Mouse (Mus musculus): ENCODE data around the gene Fgf2.

Fgf2 gene

DNA sequence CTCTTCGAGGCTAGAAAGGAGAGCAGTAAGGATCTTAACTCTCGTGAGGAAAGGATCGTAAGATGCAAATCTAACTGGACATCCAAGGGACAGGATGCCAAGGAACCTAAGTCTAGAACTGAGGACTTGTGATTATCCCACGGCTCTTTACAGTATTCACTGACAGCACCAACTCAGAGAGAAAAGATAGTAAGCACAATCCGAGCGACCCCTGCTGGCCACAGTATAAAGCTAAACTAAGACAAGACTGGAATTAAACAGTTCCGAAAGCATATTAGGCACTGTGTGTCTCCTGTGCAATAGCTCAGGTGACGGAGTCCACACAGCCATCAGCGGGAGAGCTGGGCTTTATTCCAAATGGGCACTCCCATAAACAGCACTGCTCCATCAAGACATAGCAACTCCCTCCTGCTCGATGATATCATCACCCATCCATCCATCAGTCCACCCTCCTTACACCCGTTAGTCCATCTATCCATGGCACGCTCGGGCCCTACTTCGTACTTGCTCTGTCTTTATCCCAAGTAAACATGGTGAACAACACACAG, 66.3 kb downstream of the Fgf2 start:
- DNase-seq (ENCODE audit: low spot score in 2 of 2), result peak; percentile 45 to 66

DNA sequence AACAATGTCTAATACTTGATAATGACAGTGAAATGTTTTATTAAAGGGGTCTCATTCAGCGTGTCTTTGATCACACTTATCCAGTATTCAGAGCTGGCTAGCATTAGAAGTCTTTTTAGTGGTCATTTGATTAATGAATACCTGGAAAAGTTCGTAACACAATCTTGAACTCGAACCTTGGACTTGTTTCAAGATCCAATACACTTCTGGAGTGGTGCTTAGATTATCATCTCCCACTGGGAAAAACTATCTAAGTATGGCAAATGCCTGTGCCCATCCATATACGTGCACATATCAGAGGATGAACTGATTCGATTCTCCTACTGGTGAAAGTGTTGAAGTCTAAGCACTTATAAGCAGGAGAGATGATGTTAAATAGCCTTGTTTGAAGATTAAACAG, 70.2 kb downstream of the Fgf2 start:
- no peak for DNase-seq (ENCODE audit: low spot score in 2 of 2)

DNA sequence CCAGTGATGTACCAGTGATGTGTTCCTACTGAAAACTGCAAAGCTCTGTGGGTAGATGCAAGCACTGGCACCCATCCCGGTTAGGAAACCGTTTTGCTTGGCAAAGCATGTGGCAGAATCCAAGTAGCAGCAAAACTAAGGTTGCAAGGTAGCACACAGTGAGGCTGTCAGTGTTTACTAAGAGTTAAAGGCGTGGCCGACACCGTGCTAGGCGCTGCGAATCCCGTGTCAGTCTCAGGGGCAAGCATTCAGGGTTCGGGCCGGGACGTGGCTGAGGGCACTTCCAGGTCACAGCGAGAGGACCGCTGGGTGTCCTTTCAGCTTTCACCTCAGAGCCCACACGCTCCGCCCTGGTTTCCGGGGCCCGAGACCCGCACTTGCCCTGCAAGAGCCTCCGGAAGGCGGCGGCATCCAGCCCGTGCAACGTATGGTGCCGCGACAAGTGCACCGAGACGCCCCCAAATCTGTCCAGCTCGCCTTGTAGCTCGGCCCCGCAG, 70.9 kb downstream of the Fgf2 start:
- DNase-seq (ENCODE audit: low spot score in 2 of 2), result peak; percentile 81 to 82

DNA sequence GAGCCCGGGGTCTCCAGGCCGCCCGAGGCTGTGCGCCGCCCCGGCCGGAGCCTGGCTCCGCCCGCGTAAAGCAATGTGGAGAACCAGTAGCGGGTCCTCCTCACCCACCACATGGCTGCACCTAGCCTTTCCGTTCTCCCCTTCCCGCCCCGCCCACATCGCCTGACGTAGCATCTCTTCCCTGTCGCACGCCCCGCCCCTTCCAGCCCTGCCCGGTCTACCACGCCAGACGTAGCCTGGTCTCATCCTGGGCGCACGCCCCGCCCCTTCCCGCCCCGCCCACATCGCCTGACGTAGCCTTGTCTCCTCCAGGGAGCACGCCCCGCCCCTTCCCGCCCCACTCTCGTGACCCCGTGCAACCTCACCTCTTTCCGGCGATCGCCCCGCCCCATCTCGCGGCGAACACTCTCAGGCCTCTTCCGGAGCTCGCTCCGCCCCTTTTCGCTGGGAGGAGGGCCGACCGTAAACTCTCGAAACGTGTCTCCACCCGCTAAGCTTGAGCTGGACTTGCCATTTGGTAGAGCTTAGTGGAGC, 71.4 kb downstream of the Fgf2 start, which contains the start of gene Spata5:
Gene Spata5 (plus strand): TSS at position 439 of the 534 bp plus-strand sequence.
- DNase-seq (ENCODE audit: low spot score in 2 of 2), result peak; percentile 98 to 100

DNA sequence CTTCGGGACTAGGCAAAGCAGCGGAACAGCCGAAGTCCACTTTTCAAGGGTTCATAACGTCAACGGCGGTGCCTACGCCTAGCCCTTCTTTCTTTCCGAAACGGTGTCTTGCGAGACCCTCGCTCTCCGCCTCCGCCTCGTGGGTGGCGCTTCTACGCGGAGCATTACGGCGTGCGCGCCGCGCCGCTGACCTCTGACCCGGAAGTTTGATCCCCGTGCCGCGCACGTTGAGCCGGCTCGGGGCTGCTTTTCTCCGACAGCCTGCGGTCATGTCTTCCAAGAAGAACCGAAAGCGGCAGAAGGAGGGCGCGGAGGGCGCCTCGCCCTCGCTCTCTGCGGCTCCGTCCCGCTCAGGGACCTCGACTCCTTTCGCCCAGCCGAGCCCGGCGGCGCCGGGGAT, 71.9 kb downstream of the Fgf2 start, which contains the start of gene Nudt6:
Gene Nudt6 (minus strand): TSS at position 140 of the 400 bp plus-strand sequence.
- DNase-seq (ENCODE audit: low spot score in 2 of 2), result peak; percentile 87

DNA sequence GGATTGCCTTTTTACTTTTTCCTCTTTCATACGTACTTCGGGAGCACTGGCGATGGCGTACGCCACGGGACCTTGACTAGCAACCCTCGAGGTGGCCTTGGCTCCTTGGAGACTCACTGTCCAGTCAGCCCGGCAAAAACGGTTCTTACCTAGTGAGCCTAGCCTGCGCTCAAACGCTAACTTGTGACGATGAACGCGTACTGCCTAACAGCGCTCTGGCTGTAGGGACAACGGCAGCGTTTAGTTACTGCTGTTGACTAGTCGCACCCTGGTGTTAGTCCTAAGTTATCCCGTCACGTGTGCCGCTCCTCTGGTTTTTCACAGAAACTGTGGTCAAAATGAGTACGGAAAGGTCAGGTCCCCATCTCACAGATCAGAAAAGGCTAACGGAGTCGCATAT, 72.5 kb downstream of the Fgf2 start:
- DNase-seq (ENCODE audit: low spot score in 2 of 2), result peak; percentile 5 to 33

DNA sequence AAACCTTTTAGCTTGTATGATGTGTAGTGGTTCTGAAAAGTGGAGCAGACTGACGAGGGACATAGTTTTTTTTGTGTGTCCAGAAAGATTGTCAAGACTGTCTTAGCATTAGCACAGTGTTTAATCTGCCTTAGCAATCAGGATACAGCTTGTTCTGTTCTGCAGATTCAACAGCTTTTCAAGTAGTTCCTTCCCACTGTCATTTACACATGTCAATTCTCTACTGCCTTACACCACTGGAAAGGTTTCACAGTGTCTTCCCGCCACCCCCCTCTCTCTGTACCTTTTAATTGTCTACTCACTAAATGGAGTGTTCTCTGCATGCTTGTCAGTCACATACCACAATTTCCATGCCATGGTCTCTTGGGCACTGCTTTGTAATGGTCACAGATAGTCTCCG, 73.0 kb downstream of the Fgf2 start:
- no peak for DNase-seq (ENCODE audit: low spot score in 2 of 2)

DNA sequence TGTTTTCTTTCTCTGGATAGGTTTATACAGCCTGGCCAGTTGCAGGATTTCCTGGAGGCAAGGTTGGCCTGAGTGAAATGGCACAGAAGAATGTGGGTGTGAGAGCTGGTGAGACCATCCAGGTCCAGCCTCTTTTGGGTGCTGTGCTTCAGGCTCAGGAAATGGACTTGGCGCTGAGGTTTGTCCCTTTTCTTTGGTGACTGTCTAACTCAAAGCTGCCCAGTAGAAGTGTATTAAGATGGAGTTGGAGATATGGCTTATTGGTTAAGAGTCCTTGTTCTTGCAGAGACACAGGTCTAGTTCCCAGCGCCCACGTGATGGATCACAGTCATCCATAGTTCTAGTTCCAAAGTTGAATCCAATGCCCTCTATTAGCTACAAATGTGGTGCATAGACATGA, 77.9 kb downstream of the Fgf2 start:
- no peak for DNase-seq (ENCODE audit: low spot score in 2 of 2)

DNA sequence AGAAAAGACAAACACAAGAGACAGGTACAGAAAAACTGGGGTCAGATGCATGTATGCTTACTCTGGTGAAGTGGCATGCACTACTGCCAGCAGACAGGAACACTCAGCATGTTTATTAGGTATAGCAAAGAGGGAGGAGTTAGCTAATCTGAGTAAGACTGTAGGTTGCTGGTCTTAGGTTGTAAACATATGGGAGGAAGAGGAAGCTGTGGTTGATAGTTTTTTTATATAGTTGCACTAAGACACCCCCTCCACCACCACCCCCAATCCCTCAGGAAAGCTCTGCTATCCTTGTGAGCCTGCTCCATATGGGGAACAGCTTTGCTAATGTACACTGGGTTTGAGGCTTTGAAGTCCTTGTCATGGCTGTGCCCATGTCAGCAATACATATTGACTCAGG, 82.2 kb downstream of the Fgf2 start:
- peak in 1 of 2 experiments; percentile 6 for DNase-seq (ENCODE audit: low spot score in 2 of 2)

DNA sequence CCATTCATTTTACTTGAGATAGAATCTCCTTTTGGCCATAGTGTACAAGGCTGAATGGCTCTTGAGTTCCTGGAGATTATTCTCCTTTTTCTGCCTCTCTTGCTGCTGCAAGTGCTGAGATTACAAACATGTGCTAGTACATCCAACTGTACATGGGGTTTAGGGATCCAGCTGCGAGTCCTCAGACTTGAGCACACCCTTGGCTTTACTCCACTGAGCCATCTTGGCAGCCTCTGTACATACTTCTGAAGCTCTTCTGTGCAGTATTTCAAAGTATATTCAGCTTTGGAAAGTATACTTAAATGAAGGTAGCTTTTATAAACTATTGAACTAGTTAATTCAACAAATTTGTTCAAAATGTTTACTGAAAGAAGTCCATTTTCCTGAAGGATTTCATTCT, 91.6 kb downstream of the Fgf2 start:
- no peak for DNase-seq (ENCODE audit: low spot score in 2 of 2)

DNA sequence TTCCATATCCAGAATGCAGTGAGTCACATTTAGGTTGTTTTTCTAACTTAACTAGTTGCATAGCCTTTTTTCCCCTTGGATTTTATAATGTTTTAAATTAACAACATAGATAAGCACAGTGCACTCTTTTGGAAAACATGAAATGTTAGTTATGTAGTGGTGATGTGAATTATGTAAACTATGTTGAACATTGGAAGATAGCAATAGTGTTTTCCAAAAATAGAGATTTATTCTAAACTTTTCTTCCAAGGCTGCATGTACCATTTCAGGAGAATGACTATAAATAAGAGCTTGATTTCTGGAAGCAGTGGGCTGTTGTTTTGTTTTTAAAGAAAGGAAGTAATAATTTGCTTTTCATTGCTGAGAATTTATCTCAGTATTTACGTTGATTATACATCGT, 95.3 kb downstream of the Fgf2 start:
- DNase-seq (ENCODE audit: low spot score in 2 of 2), result no peak

DNA sequence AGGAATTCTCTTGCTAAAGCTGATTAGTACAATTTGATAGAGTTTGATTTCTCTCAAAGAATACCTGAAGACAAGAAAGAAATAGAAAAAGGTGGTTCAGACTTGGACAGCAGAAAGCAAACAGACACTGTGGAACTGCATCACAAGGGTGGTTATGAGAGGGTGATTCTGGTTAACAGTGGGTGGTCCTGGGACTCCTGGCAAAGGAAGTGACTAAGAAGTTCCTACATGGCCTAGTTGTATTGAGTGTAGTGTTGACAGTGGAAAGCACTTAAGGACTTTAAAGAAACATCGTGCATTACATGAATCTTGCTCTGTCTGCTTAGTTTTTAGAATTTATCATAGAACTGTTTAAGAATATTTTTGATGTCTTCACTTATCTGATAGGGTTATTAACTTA, 107.8 kb downstream of the Fgf2 start:
- DNase-seq (ENCODE audit: low spot score in 2 of 2), result no peak
